31 mouse cellular contexts compared by ENCODE assay signal in genomic region chr13:31765564-31765963, GRCm38 (mm10). TPM values are rescaled to one million over a fixed set of nuclear protein-coding genes. Genes with fewer than 3 reads are reported as not detected.
DNase-seq lines count a peak whose midpoint lies in the region; ATAC-seq and TF ChIP-seq lines count a peak whose summit lies in the region.
"Had no signal": no experiment of that assay in that cellular context is flagged by ENCODE, and none has a peak within 500 bp of the region (broad histone marks: within the 10 kb centered on the region; RNA-seq: fewer than 3 reads in every experiment).

No protein-coding gene starts in this region.

- intact Hi-C loops in gastrocnemius, adult 2 months (cut with DNase I), result no loop called here
- intact Hi-C loops in gastrocnemius, postnatal 36 days (cut with DNase I), result no loop called here
- intact Hi-C loops in heart, postnatal 25 days (cut with DNase I), result no loop called here

- H3ac ChIP-seq in C2C12 (ENCODE audit: control insufficient read depth, insufficient read length, low read depth), result no peak overlapping the region

- no peaks in the 10 kb centered on the region for H3K79me2 ChIP-seq in C2C12 (ENCODE audit: control insufficient read depth, insufficient read depth)

- ATAC-seq in kidney, embryonic 14.5 days (ENCODE audit: low FRiP score, low TSS enrichment), result no peak
- ATAC-seq in limb, embryonic 14.5 days (ENCODE audit: low FRiP score, low read depth), result 0 out of 2 replicates have a peak, but pooled peaks have one; percentile 15
- no peak for ATAC-seq in hindbrain, postnatal 0 days
- ATAC-seq: CD4-positive, CD25-positive, alpha-beta regulatory T cell, adult 4 months; forebrain, embryonic 14.5 days; forebrain, postnatal 0 days; hindbrain, embryonic 16.5 days; inflammation-experienced regulatory T-cells, adult 6 months; intestine, embryonic 16.5 days had no signal

- peak; percentile 50 for DNase-seq in gastrocnemius, adult 2 months
- no peak for DNase-seq in gastrocnemius, postnatal 36 days
- peak; percentile 6 for DNase-seq in kidney, postnatal 14 days
- DNase-seq in limb, embryonic 14.5 days (ENCODE audit: low spot score), result peak; percentile 33
- no peak for DNase-seq in heart, postnatal 25 days (ENCODE audit: low spot score)
- no peak for DNase-seq in hindbrain, postnatal 0 days (ENCODE audit: low spot score)
- DNase-seq: adrenal gland, adult 2 months; adrenal gland, postnatal 14 days; B cell, adult 2 months; cerebellum, adult 11 months; cerebellum, adult 2 months; cerebellum, adult 9-11 months; cerebellum, postnatal 25 days; forebrain, postnatal 0 days; heart, adult 2 months; heart, postnatal 36 days had no signal

- TF ChIP-seq CTCF in gastrocnemius, adult 2 months (IDR thresholded peaks at IDR 0.05), result no peak
- TF ChIP-seq CTCF in C2C12 (IDR thresholded peaks at IDR 0.05; ENCODE audit: control insufficient read depth, insufficient read depth, insufficient read length), result no peak
- TF ChIP-seq CTCF in hindbrain, postnatal 0 days (IDR thresholded peaks at IDR 0.05; ENCODE audit: low read depth), result no peak

- peak overlapping the region; percentile 77 for H3K27ac ChIP-seq in gastrocnemius, adult 2 months
- H3K27ac ChIP-seq in kidney, embryonic 14.5 days (ENCODE audit: low read depth, low read length), result no peak overlapping the region
- no peak overlapping the region for H3K27ac ChIP-seq in limb, embryonic 14.5 days (replicated peaks; ENCODE audit: low read depth, low read length)
- no peak overlapping the region for H3K27ac ChIP-seq in hindbrain, postnatal 0 days
- H3K27ac ChIP-seq: embryonic facial prominence, embryonic 12.5 days; embryonic facial prominence, embryonic 15.5 days; heart, adult 2 months; heart, embryonic 10.5 days; hindbrain, embryonic 10.5 days; hindbrain, embryonic 13.5 days had no signal

- H3K27me3 ChIP-seq in kidney, embryonic 14.5 days (ENCODE audit: control insufficient read depth, insufficient read depth, low read length), result no peaks in the 10 kb centered on the region
- no peaks in the 10 kb centered on the region for H3K27me3 ChIP-seq in C2C12 (ENCODE audit: control insufficient read depth, insufficient read depth, insufficient read length)
- no peaks in the 10 kb centered on the region for H3K27me3 ChIP-seq in limb, embryonic 14.5 days (ENCODE audit: control insufficient read depth, insufficient read depth, low read length)
- no peaks in the 10 kb centered on the region for H3K27me3 ChIP-seq in hindbrain, postnatal 0 days (ENCODE audit: insufficient read depth, low read length)
- H3K27me3 ChIP-seq: embryonic facial prominence, embryonic 12.5 days; embryonic facial prominence, embryonic 15.5 days; hindbrain, embryonic 13.5 days had no signal

- no peaks in the 10 kb centered on the region for H3K79me3 ChIP-seq in C2C12 (ENCODE audit: low read depth)

- H3K36me3 ChIP-seq in kidney, embryonic 14.5 days (ENCODE audit: control insufficient read depth, insufficient read depth, low read length), result no peaks in the 10 kb centered on the region
- H3K36me3 ChIP-seq in C2C12 (ENCODE audit: control insufficient read depth, insufficient read depth), result no peaks in the 10 kb centered on the region
- H3K36me3 ChIP-seq in limb, embryonic 14.5 days (ENCODE audit: control insufficient read depth, insufficient read depth, low read length), result no peaks in the 10 kb centered on the region
- no peaks in the 10 kb centered on the region for H3K36me3 ChIP-seq in hindbrain, postnatal 0 days (ENCODE audit: insufficient read depth, low read length)
- H3K36me3 ChIP-seq: embryonic facial prominence, embryonic 12.5 days; embryonic facial prominence, embryonic 15.5 days; heart, embryonic 10.5 days; hindbrain, embryonic 10.5 days; hindbrain, embryonic 13.5 days had no signal

- H3K4me2 ChIP-seq in kidney, embryonic 14.5 days (replicated peaks; ENCODE audit: low read depth, low read length), result no peak overlapping the region
- H3K4me2 ChIP-seq in limb, embryonic 14.5 days (replicated peaks; ENCODE audit: low read depth, low read length, severe bottlenecking), result no peak overlapping the region
- no peak overlapping the region for H3K4me2 ChIP-seq in hindbrain, postnatal 0 days (ENCODE audit: low read depth, low read length)
- H3K4me2 ChIP-seq: embryonic facial prominence, embryonic 12.5 days; embryonic facial prominence, embryonic 15.5 days; hindbrain, embryonic 13.5 days had no signal

- H3K9ac ChIP-seq in kidney, embryonic 14.5 days (ENCODE audit: low read depth, low read length), result no peak overlapping the region
- H3K9ac ChIP-seq in limb, embryonic 14.5 days (ENCODE audit: low read depth, low read length, severe bottlenecking), result no peak overlapping the region
- H3K9ac ChIP-seq in hindbrain, postnatal 0 days (replicated peaks; ENCODE audit: low read length), result no peak overlapping the region
- H3K9ac ChIP-seq: embryonic facial prominence, embryonic 12.5 days; embryonic facial prominence, embryonic 15.5 days; forebrain, postnatal 0 days; hindbrain, embryonic 13.5 days had no signal

- no peaks in the 10 kb centered on the region for H3K9me3 ChIP-seq in kidney, embryonic 14.5 days (ENCODE audit: control insufficient read depth, low read length)
- H3K9me3 ChIP-seq in limb, embryonic 14.5 days (ENCODE audit: control insufficient read depth, low read length), result no peaks in the 10 kb centered on the region
- H3K9me3 ChIP-seq in hindbrain, postnatal 0 days (ENCODE audit: low read length), result no peaks in the 10 kb centered on the region
- H3K9me3 ChIP-seq: embryonic facial prominence, embryonic 12.5 days; embryonic facial prominence, embryonic 15.5 days; heart, embryonic 10.5 days; hindbrain, embryonic 10.5 days; hindbrain, embryonic 13.5 days had no signal

- 67% methylated on average over 2 of the region's 2 CpGs for WGBS in kidney, embryonic 14.5 days
- WGBS in limb, embryonic 14.5 days, result 69% methylated on average over 2 of the region's 2 CpGs
- 82% methylated on average over 2 of the region's 2 CpGs for WGBS in hindbrain, postnatal 0 days

- no peak overlapping the region for H3K4me3 ChIP-seq in gastrocnemius, adult 2 months
- no peak overlapping the region for H3K4me3 ChIP-seq in kidney, embryonic 14.5 days (ENCODE audit: low read length)
- H3K4me3 ChIP-seq in C2C12 (ENCODE audit: insufficient read depth, poor library complexity, severe bottlenecking), result no peak overlapping the region
- H3K4me3 ChIP-seq in limb, embryonic 14.5 days (replicated peaks; ENCODE audit: low read length), result no peak overlapping the region
- no peak overlapping the region for H3K4me3 ChIP-seq in hindbrain, postnatal 0 days (ENCODE audit: low read length)
- H3K4me3 ChIP-seq: embryonic facial prominence, embryonic 12.5 days; embryonic facial prominence, embryonic 15.5 days; heart, adult 2 months; heart, embryonic 10.5 days; hindbrain, embryonic 10.5 days; hindbrain, embryonic 13.5 days had no signal

- TF ChIP-seq POLR2A in limb, embryonic 14.5 days (IDR thresholded peaks at IDR 0.05; ENCODE audit: borderline replicate concordance, extremely low read depth, insufficient read depth, insufficient read length), result no peak

- peaks cover 8% of the 10 kb centered on the region for H3K4me1 ChIP-seq in kidney, embryonic 14.5 days (ENCODE audit: control insufficient read depth, insufficient read depth, low read length)
- peaks cover 8% of the 10 kb centered on the region for H3K4me1 ChIP-seq in limb, embryonic 14.5 days (ENCODE audit: control insufficient read depth, insufficient read depth, low read length)
- no peaks in the 10 kb centered on the region for H3K4me1 ChIP-seq in hindbrain, postnatal 0 days (ENCODE audit: insufficient read depth, low read length)
- H3K4me1 ChIP-seq: embryonic facial prominence, embryonic 15.5 days; hindbrain, embryonic 13.5 days had no signal

TF ChIP-seq in C2C12, 6 proteins besides CTCF, POLR2A, EP300 and RAD21:
- TF ChIP-seq CEBPB (IDR thresholded peaks at IDR 0.05; ENCODE audit: low read depth) (no peak), MYOG (IDR thresholded peaks at IDR 0.05; ENCODE audit: control insufficient read depth, extremely low read depth, insufficient read length) (no peak), MAX (IDR thresholded peaks at IDR 0.05) (peak; percentile 55), MYOD1 (IDR thresholded peaks at IDR 0.05; ENCODE audit: control insufficient read depth, insufficient read length, low read depth) (peak; percentile 98), FOSL1 (IDR thresholded peaks at IDR 0.05; ENCODE audit: insufficient read depth, low read length, poor library complexity, severe bottlenecking) (peak; percentile 16), USF1 (IDR thresholded peaks at IDR 0.05; ENCODE audit: low read depth) (no peak)

RNA-seq across cellular contexts. Expression of gene Foxc1, which starts 40.9 kb away (rescaled TPM):
- total RNA-seq in gastrocnemius, adult 2 months (2021), result under 1 TPM; 0.73 to 0.74 TPM
- under 1 TPM; 0.56 to 0.76 TPM for total RNA-seq in gastrocnemius, postnatal 36 days (2021)
- polyA plus RNA-seq in kidney, embryonic 14.5 days (2014; fragmentation: Nextera tagmentation; extraction: Ambion mirVana), result 9.9 and 12.3 TPM in 2 replicates
- polyA plus RNA-seq in C2C12 (2012; fragmentation: generic; extraction: Trizol), result 4.1 TPM
- polyA plus RNA-seq in limb, embryonic 14.5 days (2012; rRNA removed), result 15.1 and 23.1 TPM in 2 replicates
- 8.5 and 10.3 TPM in 2 replicates for polyA plus RNA-seq in limb, embryonic 14.5 days (2014; fragmentation: Nextera tagmentation; extraction: Ambion mirVana)
- total RNA-seq in heart, postnatal 25 days (2021), result 1 to 10 TPM; 5.1 to 5.8 TPM
- 11.9 and 16.2 TPM in 2 replicates for total RNA-seq in hindbrain, postnatal 0 days (2014; rRNA removed)
- polyA plus RNA-seq in hindbrain, postnatal 0 days (2015; fragmentation: Nextera tagmentation; extraction: Ambion mirVana), result 1.8 and 2.0 TPM in 2 replicates
- total RNA-seq: common myeloid progenitor, adult 5-6 weeks; granulocyte monocyte progenitor cell, adult 5-6 weeks; MEL had no signal
- polyA plus RNA-seq: CD4-positive, CD25-positive, alpha-beta regulatory T cell, adult 4 months; inflammation-experienced regulatory T-cells, adult 6 months had no signal

Comparison
In these comparisons a context has a peak if more than half of its experiments do, and no peak if none do; other contexts are left out.
1. DNase-seq: peak in gastrocnemius, adult 2 months (single experiment), kidney, postnatal 14 days (single experiment) and limb, embryonic 14.5 days (single experiment); none in gastrocnemius, postnatal 36 days (0 of 2), heart, postnatal 25 days (single experiment) and hindbrain, postnatal 0 days (single experiment).